Mouse (Mus musculus) monocyte, adult 2 months (primary cell): Measurements from ENCODE around the gene Pip4k2a.

ENCODE experiments used
- DNase-seq, 2 experiments: peaks; one replicate each; pipeline ENCODE4 v3.0.0; 2022; ENCODE audit warnings: low spot score in 2 of 2, low read depth in 1 of 2

The Pip4k2a gene

GRCm38 (mm10) chr2:18928597-18929257 lies 69.2 kb downstream of the Pip4k2a start:
- no peak for DNase-seq

GRCm38 (mm10) chr2:18928196-18928595 lies 69.7 kb downstream of the Pip4k2a start:
- DNase-seq, result no peak

GRCm38 (mm10) chr2:18923806-18924595 lies 73.9 kb downstream of the Pip4k2a start:
- DNase-seq, result no peak

DNA sequence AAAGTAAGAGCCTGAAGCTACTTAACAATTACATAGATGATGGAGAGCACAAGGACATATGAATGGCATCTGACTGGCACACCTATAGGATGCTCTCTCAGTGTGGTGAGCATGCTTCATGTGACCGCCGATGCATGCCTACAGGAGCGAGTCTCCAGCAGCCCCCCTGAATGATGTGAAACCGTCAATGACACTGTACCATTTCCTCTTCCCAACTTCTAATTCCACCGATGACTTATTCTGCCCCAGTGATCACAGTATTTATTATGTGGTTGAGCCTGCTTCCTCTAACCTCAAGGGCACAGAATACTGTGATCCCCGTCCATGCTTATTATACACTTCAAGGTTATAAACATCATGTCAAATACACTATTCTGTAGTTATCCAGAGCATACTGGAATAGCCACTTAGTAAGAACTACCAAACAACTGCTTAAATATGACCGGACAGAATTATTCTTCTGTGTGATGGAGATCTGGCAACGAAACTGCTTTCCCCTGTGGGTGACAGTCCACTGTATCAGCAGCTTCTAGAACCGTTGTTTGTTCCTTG lies 74.8 kb downstream of the Pip4k2a start:
- no peak for DNase-seq

- DNase-seq, result no peak
Measured at GRCm38 (mm10) chr2:18921570-18922180, 76.3 kb downstream of the Pip4k2a start.

- no peak for DNase-seq
Measured at GRCm38 (mm10) chr2:18920461-18920877, 77.5 kb downstream of the Pip4k2a start.

GRCm38 (mm10) chr2:18919797-18920354 lies 78.0 kb downstream of the Pip4k2a start:
- no peak for DNase-seq

DNA sequence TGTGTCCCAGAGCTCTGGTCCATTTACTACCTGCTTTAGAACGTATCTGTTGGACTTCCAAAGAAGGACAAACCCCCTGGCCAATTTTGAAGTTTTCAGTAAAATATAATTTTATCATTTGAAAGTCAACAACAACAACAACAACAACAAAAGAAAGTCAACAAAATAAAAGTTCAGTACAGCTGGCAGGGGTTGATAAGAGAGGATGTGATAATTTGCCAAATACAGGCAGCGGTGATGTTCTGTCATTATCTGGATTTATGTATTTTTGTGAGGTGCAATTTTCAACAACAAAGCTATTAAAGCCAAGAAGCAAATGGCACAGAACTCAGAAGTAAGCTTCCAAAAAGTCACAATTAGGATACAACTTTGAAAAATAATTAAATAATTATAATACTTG lies 80.1 kb downstream of the Pip4k2a start:
- no peak for DNase-seq

GRCm38 (mm10) chr2:18917380-18917750 lies 80.6 kb downstream of the Pip4k2a start:
- no peak for DNase-seq

GRCm38 (mm10) chr2:18916615-18917379 lies 81.1 kb downstream of the Pip4k2a start:
- no peak for DNase-seq

DNA sequence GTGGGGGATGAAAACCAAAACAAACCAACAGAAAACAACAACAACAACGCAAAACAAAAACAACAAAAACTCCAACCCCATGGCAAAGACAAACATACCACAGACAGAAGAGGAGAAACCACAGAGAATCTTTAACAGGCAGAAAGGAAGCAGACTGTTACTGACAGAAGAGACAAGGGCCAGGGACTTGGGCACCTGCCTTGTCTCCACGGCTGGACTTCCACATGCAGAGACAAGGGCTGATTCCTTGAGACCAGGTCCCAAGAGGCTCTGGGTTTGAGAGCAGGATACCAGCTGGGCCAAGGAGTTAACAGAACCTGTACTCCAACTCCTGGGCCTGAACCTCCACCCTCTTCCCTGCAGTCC lies 81.9 kb downstream of the Pip4k2a start:
- DNase-seq, result no peak

- no peak for DNase-seq
Measured at GRCm38 (mm10) chr2:18915372-18916041, 82.4 kb downstream of the Pip4k2a start.

DNA sequence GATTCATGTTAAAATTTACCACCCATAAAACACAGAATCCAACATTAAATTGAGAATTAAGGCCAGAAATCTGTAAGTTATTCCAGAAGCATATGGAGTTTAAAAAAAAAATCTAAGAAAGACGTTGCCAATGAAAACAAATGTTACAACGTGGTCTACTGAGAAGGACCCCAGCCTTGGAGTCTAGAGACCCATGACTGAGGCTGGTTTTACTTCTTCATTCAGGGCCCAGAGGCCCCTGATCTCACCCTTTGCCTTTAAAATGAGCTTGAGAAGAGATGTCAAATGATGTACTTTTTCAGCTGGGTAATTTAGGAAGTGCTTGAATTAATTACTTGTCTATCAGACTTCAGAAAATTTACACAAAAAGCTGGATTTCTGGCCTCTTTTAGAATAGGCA lies 83.2 kb downstream of the Pip4k2a start:
- no peak for DNase-seq

- no peak for DNase-seq
Measured at GRCm38 (mm10) chr2:18913642-18914041, 84.3 kb downstream of the Pip4k2a start.

DNA sequence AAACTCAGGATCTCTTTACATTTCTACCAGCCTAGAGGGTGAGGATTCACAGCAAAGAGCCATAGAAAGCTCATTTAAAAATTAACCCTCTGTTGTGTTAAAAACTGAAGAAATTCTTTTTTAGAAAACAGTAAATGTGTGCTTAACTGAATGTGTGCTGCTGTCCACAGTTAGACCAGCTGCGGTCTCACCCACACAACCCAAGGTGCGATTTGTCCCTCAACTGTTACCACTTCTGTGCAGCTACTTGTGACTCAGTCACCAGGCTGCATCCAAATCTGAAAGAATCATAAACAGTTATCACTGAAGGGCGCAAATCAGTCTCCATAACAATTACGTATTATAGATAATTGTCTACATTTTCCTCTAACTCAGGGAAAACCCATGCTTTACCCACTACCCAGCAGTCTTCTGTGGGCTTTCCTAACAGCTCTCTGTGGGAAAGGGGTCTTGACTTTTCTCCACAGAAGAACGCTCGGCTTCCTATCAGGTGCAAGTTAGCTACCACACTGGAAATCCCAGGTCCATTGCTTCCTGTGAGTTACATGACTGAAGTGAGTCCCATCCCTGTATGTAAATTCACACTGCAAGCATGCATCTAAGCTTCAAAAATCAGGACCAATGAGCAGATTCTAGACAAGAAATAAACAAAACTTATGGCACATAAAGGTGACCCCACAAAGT lies 86.5 kb downstream of the Pip4k2a start:
- DNase-seq, result no peak

- DNase-seq, result no peak
Measured at GRCm38 (mm10) chr2:18910209-18910608, 87.7 kb downstream of the Pip4k2a start.

DNA sequence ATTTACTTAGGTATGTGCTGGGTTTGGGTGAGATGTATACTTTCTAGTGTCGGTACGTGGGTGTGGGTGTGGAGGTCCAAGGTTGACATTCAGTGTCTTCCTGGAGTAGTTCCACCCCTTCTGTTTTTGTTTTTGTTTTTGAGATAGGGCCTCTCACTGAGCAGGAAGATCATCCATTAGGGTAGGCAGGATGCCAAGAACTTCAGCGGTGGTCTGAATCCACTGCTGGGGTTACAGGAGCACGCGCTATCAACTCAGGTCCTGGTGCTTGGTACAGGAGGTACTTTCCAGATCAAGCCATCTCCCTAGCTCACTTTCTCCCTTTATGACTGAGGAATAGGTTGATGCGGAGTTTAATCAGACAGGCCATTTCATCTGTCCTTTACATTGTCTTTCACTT lies 88.2 kb downstream of the Pip4k2a start:
- DNase-seq, result no peak

- no peak for DNase-seq
Measured at GRCm38 (mm10) chr2:18907269-18907668, 90.7 kb downstream of the Pip4k2a start.

GRCm38 (mm10) chr2:18906421-18907084 lies 91.4 kb downstream of the Pip4k2a start:
- no peak for DNase-seq
